Mouse (Mus musculus): ENCODE measurements around the gene Eif5a2. TPM values are rescaled to one million over a fixed set of nuclear protein-coding genes. Genes with fewer than 3 reads are reported as not detected.

Eif5a2 gene
- polyA plus RNA-seq, 1 experiment, result not detected

GRCm38 (mm10) chr3:28829454-28829853 lies 48.4 kb downstream of the Eif5a2 start:
- Histone ChIP-seq H3K27ac (ENCODE audit: insufficient read depth, low read depth, low read length) (no peak overlapping the region), H3K4me3 (ENCODE audit: insufficient read depth, low read depth, low read length) (no peak overlapping the region), H3K4me1 (ENCODE audit: control insufficient read depth, insufficient read depth, low read length) (no peaks in the 10 kb centered on the region)
- WGBS, result 94% methylated on average over 2 of the region's 2 CpGs
- TF ChIP-seq CTCF (IDR thresholded peaks at IDR 0.05; ENCODE audit: insufficient read depth, low read depth, low read length) (no peak), POLR2A (IDR thresholded peaks at IDR 0.05; ENCODE audit: insufficient read depth, low read depth, low read length) (no peak)

GRCm38 (mm10) chr3:28836796-28837371 lies 55.8 kb downstream of the Eif5a2 start:
- 82% methylated on average over 2 of the region's 2 CpGs for WGBS
- H3K4me1 ChIP-seq (ENCODE audit: control insufficient read depth, insufficient read depth, low read length), result no peaks in the 10 kb centered on the region
- H3K27ac ChIP-seq (ENCODE audit: insufficient read depth, low read depth, low read length), result no peak overlapping the region
- no peak overlapping the region for H3K4me3 ChIP-seq (ENCODE audit: insufficient read depth, low read depth, low read length)
- no peak for TF ChIP-seq CTCF (IDR thresholded peaks at IDR 0.05; ENCODE audit: insufficient read depth, low read depth, low read length)
- TF ChIP-seq POLR2A (IDR thresholded peaks at IDR 0.05; ENCODE audit: insufficient read depth, low read depth, low read length), result no peak

GRCm38 (mm10) chr3:28841886-28842649 lies 61.0 kb downstream of the Eif5a2 start:
- TF ChIP-seq POLR2A (IDR thresholded peaks at IDR 0.05; ENCODE audit: insufficient read depth, low read depth, low read length), result no peak
- no peak for TF ChIP-seq CTCF (IDR thresholded peaks at IDR 0.05; ENCODE audit: insufficient read depth, low read depth, low read length)
- 33% methylated on average over 3 of the region's 3 CpGs for WGBS
- H3K27ac ChIP-seq (ENCODE audit: insufficient read depth, low read depth, low read length), result no peak overlapping the region
- H3K4me3 ChIP-seq (ENCODE audit: insufficient read depth, low read depth, low read length), result no peak overlapping the region
- no peaks in the 10 kb centered on the region for H3K4me1 ChIP-seq (ENCODE audit: control insufficient read depth, insufficient read depth, low read length)

GRCm38 (mm10) chr3:28843231-28843630 lies 62.2 kb downstream of the Eif5a2 start:
- Histone ChIP-seq H3K4me1 (ENCODE audit: control insufficient read depth, insufficient read depth, low read length) (no peaks in the 10 kb centered on the region), H3K27ac (ENCODE audit: insufficient read depth, low read depth, low read length) (no peak overlapping the region), H3K4me3 (ENCODE audit: insufficient read depth, low read depth, low read length) (no peak overlapping the region)
- WGBS, result 66% methylated on average over 8 of the region's 8 CpGs
- TF ChIP-seq POLR2A (IDR thresholded peaks at IDR 0.05; ENCODE audit: insufficient read depth, low read depth, low read length), result no peak
- no peak for TF ChIP-seq CTCF (IDR thresholded peaks at IDR 0.05; ENCODE audit: insufficient read depth, low read depth, low read length)

- TF ChIP-seq CTCF (IDR thresholded peaks at IDR 0.05; ENCODE audit: insufficient read depth, low read depth, low read length) (no peak), POLR2A (IDR thresholded peaks at IDR 0.05; ENCODE audit: insufficient read depth, low read depth, low read length) (no peak)
- Histone ChIP-seq H3K4me1 (ENCODE audit: control insufficient read depth, insufficient read depth, low read length) (no peaks in the 10 kb centered on the region), H3K4me3 (ENCODE audit: insufficient read depth, low read depth, low read length) (no peak overlapping the region), H3K27ac (ENCODE audit: insufficient read depth, low read depth, low read length) (no peak overlapping the region)
These were observed 66.0 kb downstream of the Eif5a2 start for GRCm38 (mm10) chr3:28847115-28847514.

Other genes starting within 250 kb of the Eif5a2 start
- not detected in 2 replicates for gene Slc2a2, start 83.4 kb upstream of the Eif5a2 start, polyA plus RNA-seq (2012; ENCODE audit: insufficient read depth, insufficient read length, low replicate concordance, missing spikeins)
- gene Rpl22l1, start 24.2 kb downstream of the Eif5a2 start, polyA plus RNA-seq (2012; ENCODE audit: insufficient read depth, insufficient read length, low replicate concordance, missing spikeins), result not detected in 2 replicates
- not detected in 2 replicates for gene Gm1527, start 111.3 kb downstream of the Eif5a2 start, polyA plus RNA-seq (2012; ENCODE audit: insufficient read depth, insufficient read length, low replicate concordance, missing spikeins)

Data from olfactory bulb, adult 2 months (tissue).